Mouse (Mus musculus) MEL (cell line): ENCODE data around the gene Reep6. TPM values are rescaled to one million over a fixed set of nuclear protein-coding genes. Genes with fewer than 3 reads are reported as not detected.

Source experiments
- DNase-seq: peaks from one replicate; pipeline ENCODE4 v3.0.0; 2011; ENCODE audit warnings: low read depth, low spot score
- H3K27ac ChIP-seq: 2 replicates; pipeline ENCODE4 v1.5.1; 2012; ENCODE audit warnings: low read depth, mild to moderate bottlenecking, control low read depth, low read length, moderate library complexity; ENCODE audit not compliant: control insufficient read depth
- H3K27me3 ChIP-seq, 2 experiments: fragments of 150-350 bp in 1 of 2; sonication (generic) in 1 of 2; 2 replicates each; pipeline ENCODE4 v1.6.1; 2012; ENCODE audit warnings: low read length in 2 of 2, mild to moderate bottlenecking in 2 of 2, improper control_type of control experiment in 1 of 2, moderate library complexity in 1 of 2; ENCODE audit not compliant: insufficient read depth in 2 of 2, control insufficient read depth in 1 of 2
- H3K36me3 ChIP-seq, 2 experiments: 2 replicates each; pipeline ENCODE4 v1.6.1; 2012 to 2014; ENCODE audit warnings: low read length in 2 of 2, improper control_type of control experiment in 1 of 2, inconsistent platforms in 1 of 2, mild to moderate bottlenecking in 1 of 2; ENCODE audit not compliant: insufficient read depth in 2 of 2, control insufficient read depth in 1 of 2
- H3K4me1 ChIP-seq, 2 experiments: fragments of 150-350 bp in 1 of 2; sonication (generic) in 1 of 2; 2 replicates each; pipeline ENCODE4 v1.6.1; 2012; ENCODE audit warnings: low read length in 2 of 2, improper control_type of control experiment in 1 of 2, mild to moderate bottlenecking in 1 of 2; ENCODE audit not compliant: insufficient read depth in 2 of 2, control insufficient read depth in 1 of 2
- H3K4me3 ChIP-seq, 2 experiments: fragments of 150-350 bp in 1 of 2; sonication (generic) in 1 of 2; 2 replicates each; pipeline ENCODE4 v1.5.1; 2012; ENCODE audit warnings: low read depth in 2 of 2, low read length in 2 of 2, mild to moderate bottlenecking in 2 of 2, moderate library complexity in 2 of 2, control low read depth in 1 of 2, improper control_type of control experiment in 1 of 2; ENCODE audit not compliant: control insufficient read depth in 1 of 2, insufficient read depth in 1 of 2
- H3K79me2 ChIP-seq: 2 replicates; pipeline ENCODE4 v1.6.1; 2012; ENCODE audit warnings: mild to moderate bottlenecking, low read length, moderate library complexity; ENCODE audit not compliant: control insufficient read depth, poor library complexity, insufficient read depth
- H3K9ac ChIP-seq: 2 replicates; pipeline ENCODE4 v1.6.1; 2012; ENCODE audit warnings: low read depth, mild to moderate bottlenecking, control low read depth, low read length, moderate library complexity; ENCODE audit not compliant: control insufficient read depth, poor library complexity, severe bottlenecking
- H3K9me3 ChIP-seq: fragments of 150-350 bp; sonication (generic); replicated peaks from 2 replicates; pipeline ENCODE4 v1.6.1; 2012; ENCODE audit warnings: mild to moderate bottlenecking, low read length, improper control_type of control experiment, moderate library complexity; ENCODE audit not compliant: insufficient read depth
- CTCF ChIP-seq, 3 experiments: IDR thresholded peaks in 2 of 3; conservative IDR thresholded peaks in 1 of 3; 2 replicates each; pipeline ENCODE4 v1.5.1; 2011 to 2012; ENCODE audit warnings: low read length in 3 of 3, low read depth in 2 of 3, mild to moderate bottlenecking in 2 of 3, improper control_type of control experiment in 1 of 3, inconsistent platforms in 1 of 3, mixed read lengths in 1 of 3, moderate library complexity in 1 of 3; ENCODE audit not compliant: control insufficient read depth in 1 of 3, insufficient read depth in 1 of 3, poor library complexity in 1 of 3, severe bottlenecking in 1 of 3
- ETS1 ChIP-seq: IDR thresholded peaks from 2 replicates; pipeline ENCODE4 v1.6.1; 2012; ENCODE audit warnings: low read depth, mild to moderate bottlenecking, inconsistent platforms, low read length, improper control_type of control experiment, moderate library complexity
- KAT2A ChIP-seq: conservative IDR thresholded peaks from 2 replicates; pipeline ENCODE4 v1.6.1; 2012; ENCODE audit warnings: low read depth, low read length, improper control_type of control experiment, inconsistent platforms
- MAFK ChIP-seq: IDR thresholded peaks from 2 replicates; pipeline ENCODE4 v1.6.1; 2011; ENCODE audit warnings: low read depth, mild to moderate bottlenecking, low read length, improper control_type of control experiment, borderline replicate concordance
- MXI1 ChIP-seq: IDR thresholded peaks from 2 replicates; pipeline ENCODE4 v1.6.1; 2011; ENCODE audit warnings: mild to moderate bottlenecking, low read depth, low read length, improper control_type of control experiment
- MYB ChIP-seq: IDR thresholded peaks from 2 replicates; pipeline ENCODE4 v1.6.1; 2011; ENCODE audit warnings: mild to moderate bottlenecking, low read depth, low read length, improper control_type of control experiment
- POLR2AphosphoS2 ChIP-seq: IDR thresholded peaks from 2 replicates; pipeline ENCODE4 v1.6.1; 2011; ENCODE audit warnings: low read length, improper control_type of control experiment
- POLR2AphosphoS5 ChIP-seq: IDR thresholded peaks from 2 replicates; pipeline ENCODE4 v1.6.1; 2012; ENCODE audit warnings: low read depth, borderline replicate concordance, mild to moderate bottlenecking, inconsistent platforms, low read length, moderate library complexity, mixed read lengths
- RAD21 ChIP-seq: IDR thresholded peaks from 2 replicates; pipeline ENCODE4 v1.6.1; 2011; ENCODE audit warnings: mild to moderate bottlenecking, low read depth, low read length, improper control_type of control experiment
- SMC3 ChIP-seq: IDR thresholded peaks from 2 replicates; pipeline ENCODE4 v1.6.1; 2011; ENCODE audit warnings: low read depth, low read length, improper control_type of control experiment
- TBP ChIP-seq: IDR thresholded peaks from 2 replicates; pipeline ENCODE4 v1.8.0; 2011; ENCODE audit warnings: low read depth, low read length, improper control_type of control experiment
- TCF12 ChIP-seq: IDR thresholded peaks from 2 replicates; pipeline ENCODE4 v1.6.1; 2014; ENCODE audit warnings: low read depth, mild to moderate bottlenecking, inconsistent platforms, low read length, improper control_type of control experiment, moderate library complexity
- UBTF ChIP-seq: IDR thresholded peaks from 2 replicates; pipeline ENCODE4 v1.6.1; 2012; ENCODE audit warnings: low read depth, mild to moderate bottlenecking, inconsistent platforms, low read length, improper control_type of control experiment, moderate library complexity, borderline replicate concordance; ENCODE audit not compliant: insufficient read depth
- polyA plus RNA-seq, 2 experiments: library from polyadenylated mRNA; stranded (reverse) in 1 of 2; unstranded in 1 of 2; fragments of >175 nt in 1 of 2; fragments of >200 nt in 1 of 2; gene quantifications; 2 replicates each; pipeline versions ENCODE4 v1.2.1 to v1.2.4; 2012; ENCODE audit warnings: low replicate concordance in 2 of 2, low read depth in 1 of 2; ENCODE audit not compliant: insufficient read length in 2 of 2, insufficient read depth in 1 of 2, missing spikeins in 1 of 2
- total RNA-seq: library from RNA; depleted of rRNA; stranded (reverse); fragments of 300-350 nt; gene quantifications from 2 replicates; pipeline ENCODE4 v1.2.3, GENCODE M21; 2012

Reep6 gene
- total and polyA plus RNA-seq, 3 experiments, result 3.2 to 27.9 TPM; not detected in 1

- Histone ChIP-seq H3K4me3 (no peak within 1 kb of the TSS), H3K27ac (no peak within 1 kb of the TSS), H3K36me3 (peaks cover 0 to 10% of the 10 kb centered on the region in 2 experiments; a peak in 2 of 4 replicates), H3K79me2 (no peaks in the 10 kb centered on the region), H3K4me1 (peaks cover 14 to 21% of the 10 kb centered on the region in 2 experiments), H3K9me3 (no peaks in the 10 kb centered on the region), H3K27me3 (no peaks in the 10 kb centered on the region), H3K9ac (no peak within 1 kb of the TSS)
- no peak for TF ChIP-seq CTCF (IDR thresholded peaks at IDR 0.05 in 2 of 3, conservative IDR thresholded peaks at IDR 0.05 in 1 of 3; ENCODE audit: control insufficient read depth in 1 of 3, insufficient read depth in 1 of 3, low read depth in 2 of 3, low read length in 3 of 3, poor library complexity in 1 of 3, severe bottlenecking in 1 of 3)
- no peak for DNase-seq
Observed at GRCm38 (mm10) chr10:80356001-80356682, 26.4 kb downstream of the Reep6 start, which contains the start of gene Plk5. Gene Plk5 (plus strand): TSS chr10:80356459.

GRCm38 (mm10) chr10:80356737-80357136 lies 27.0 kb downstream of the Reep6 start:
- Histone ChIP-seq H3K79me2 (no peaks in the 10 kb centered on the region), H3K4me1 (peaks cover 14 to 19% of the 10 kb centered on the region in 2 experiments), H3K4me3 (no peak overlapping the region), H3K9me3 (no peaks in the 10 kb centered on the region), H3K27me3 (no peaks in the 10 kb centered on the region), H3K27ac (no peak overlapping the region), H3K36me3 (peaks cover 0 to 10% of the 10 kb centered on the region in 2 experiments; a peak in 2 of 4 replicates), H3K9ac (no peak overlapping the region)
- DNase-seq, result no peak
- TF ChIP-seq KAT2A (no peak), SMC3 (no peak)

GRCm38 (mm10) chr10:80357336-80357735 lies 27.6 kb downstream of the Reep6 start:
- H3K27ac ChIP-seq, result no peak overlapping the region
- H3K4me3 ChIP-seq, result no peak overlapping the region
- no peaks in the 10 kb centered on the region for H3K79me2 ChIP-seq
- peaks cover 11 to 13% of the 10 kb centered on the region in 2 experiments for H3K4me1 ChIP-seq
- peaks cover 0 to 7% of the 10 kb centered on the region in 2 experiments; a peak in 2 of 4 replicates for H3K36me3 ChIP-seq
- DNase-seq, result no peak
- no peaks in the 10 kb centered on the region for H3K27me3 ChIP-seq
- no peak overlapping the region for H3K9ac ChIP-seq
- no peaks in the 10 kb centered on the region for H3K9me3 ChIP-seq
- TF ChIP-seq POLR2AphosphoS2 (no peak), SMC3 (no peak), POLR2AphosphoS5 (no peak), TCF12 (no peak), MXI1 (no peak), MYB (no peak), UBTF (no peak), ETS1 (no peak), CTCF (IDR thresholded peaks at IDR 0.05 in 2 of 3, conservative IDR thresholded peaks at IDR 0.05 in 1 of 3; ENCODE audit: control insufficient read depth in 1 of 3, insufficient read depth in 1 of 3, low read depth in 2 of 3, low read length in 3 of 3, poor library complexity in 1 of 3, severe bottlenecking in 1 of 3) (no peak), TBP (no peak), MAFK (no peak), RAD21 (no peak)
- TF ChIP-seq, all 39 proteins: peak for 0
